Mouse (Mus musculus): ENCODE measurements around the gene Naxe.

Gene Naxe

GRCm38 (mm10) chr3:88049532-88049931, 8.8 kb downstream of the Naxe start:
- DNase-seq = no peak

GRCm38 (mm10) chr3:88042661-88043421, 15.5 kb downstream of the Naxe start, which contains the start of gene Gpatch4:
TSS of gene Gpatch4 (plus strand) at chr3:88043108.
- peak; percentile 90 for DNase-seq

DNA sequence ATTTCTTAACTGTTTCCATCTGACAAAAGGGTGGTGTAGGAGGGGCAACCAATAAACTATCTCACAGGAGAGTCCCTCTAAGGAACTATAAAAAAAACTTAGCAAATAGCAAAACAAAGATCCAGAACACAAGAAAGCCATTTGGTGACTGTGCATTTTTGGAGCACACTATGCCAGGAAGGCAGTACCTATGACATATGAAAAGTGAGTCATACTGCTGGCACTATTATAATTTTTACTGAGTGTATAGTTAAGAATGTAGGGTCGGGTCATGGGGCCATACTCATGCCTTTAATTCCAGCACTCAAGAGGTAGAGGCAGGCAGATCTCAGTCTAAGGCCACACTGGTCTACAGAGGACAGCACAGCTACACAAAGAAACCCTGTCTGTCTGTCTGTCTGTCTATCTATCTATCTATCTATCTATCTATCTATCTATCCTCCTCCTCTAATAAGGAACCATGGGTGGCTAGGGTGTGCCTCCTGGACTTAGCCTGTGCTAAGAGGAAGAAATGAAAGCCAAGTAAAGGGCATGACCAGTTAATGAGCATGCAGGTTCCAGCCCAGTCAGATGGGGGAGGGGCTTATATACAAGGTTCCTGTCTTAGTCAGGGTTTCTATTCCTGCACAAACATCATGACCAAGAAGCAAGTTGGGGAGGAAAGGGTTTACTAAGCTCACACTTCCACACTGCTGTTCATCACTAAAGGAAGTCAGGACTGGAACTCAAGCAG, 22.6 kb downstream of the Naxe start:
- no peak for DNase-seq

DNA sequence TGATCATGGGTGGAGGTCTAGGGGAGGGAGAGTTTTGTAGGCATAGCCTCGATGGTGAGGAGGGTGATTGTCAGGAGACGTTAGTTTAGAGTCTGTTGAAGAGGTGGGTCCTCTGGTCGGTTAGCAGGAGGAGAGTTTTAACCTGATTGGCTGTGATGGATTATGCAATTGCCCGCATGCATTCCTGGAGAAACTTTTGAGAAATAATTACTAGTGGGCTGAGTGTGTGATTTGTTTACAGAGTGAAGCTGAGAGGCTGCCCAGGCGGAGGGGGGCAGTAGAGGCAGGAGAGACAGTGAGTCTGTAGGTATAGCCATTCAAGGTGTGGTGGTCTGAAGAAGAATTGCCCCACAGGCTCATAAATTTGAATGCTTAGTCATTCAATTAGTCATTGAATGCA, 24.8 kb downstream of the Naxe start:
- no peak for DNase-seq

DNA sequence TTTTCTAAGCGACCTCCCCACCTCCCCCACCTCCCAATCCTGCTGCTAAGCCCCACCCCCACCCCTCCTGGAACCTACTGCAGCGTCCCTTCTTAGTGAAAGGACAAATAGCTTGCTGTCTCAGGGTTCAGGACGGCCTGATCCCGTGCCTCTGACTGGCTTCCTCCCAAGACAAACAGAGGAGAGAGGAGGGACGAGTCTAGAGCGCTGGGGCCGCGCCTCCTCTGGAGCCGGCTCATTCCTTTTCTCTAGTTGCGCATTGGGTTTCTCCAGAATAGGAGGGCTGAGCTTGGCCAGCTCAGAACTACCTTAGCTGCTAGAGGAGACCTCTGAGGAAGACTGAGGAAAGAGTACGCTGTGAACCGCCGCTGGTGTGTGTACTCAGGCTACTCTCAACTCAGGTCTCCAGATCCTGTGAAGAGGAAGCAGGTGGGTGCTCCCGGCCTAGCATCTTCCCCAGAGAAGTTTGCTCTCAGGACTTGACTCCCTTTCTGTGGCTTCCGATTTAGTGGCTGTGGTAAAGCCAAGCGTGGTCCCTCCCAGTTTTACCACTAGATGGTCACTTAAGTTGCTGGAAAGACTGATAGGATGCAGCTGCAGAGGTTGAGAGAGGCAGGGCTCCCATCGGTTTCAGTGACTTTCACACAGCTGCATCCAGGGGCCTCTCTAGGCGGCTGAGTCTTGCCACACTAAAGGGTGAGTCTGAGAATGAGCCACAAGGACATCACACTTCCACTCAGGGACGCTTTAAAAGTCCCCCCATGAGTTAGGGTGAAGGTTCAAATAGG, 27.5 kb downstream of the Naxe start:
- peak; percentile 43 for DNase-seq

DNA sequence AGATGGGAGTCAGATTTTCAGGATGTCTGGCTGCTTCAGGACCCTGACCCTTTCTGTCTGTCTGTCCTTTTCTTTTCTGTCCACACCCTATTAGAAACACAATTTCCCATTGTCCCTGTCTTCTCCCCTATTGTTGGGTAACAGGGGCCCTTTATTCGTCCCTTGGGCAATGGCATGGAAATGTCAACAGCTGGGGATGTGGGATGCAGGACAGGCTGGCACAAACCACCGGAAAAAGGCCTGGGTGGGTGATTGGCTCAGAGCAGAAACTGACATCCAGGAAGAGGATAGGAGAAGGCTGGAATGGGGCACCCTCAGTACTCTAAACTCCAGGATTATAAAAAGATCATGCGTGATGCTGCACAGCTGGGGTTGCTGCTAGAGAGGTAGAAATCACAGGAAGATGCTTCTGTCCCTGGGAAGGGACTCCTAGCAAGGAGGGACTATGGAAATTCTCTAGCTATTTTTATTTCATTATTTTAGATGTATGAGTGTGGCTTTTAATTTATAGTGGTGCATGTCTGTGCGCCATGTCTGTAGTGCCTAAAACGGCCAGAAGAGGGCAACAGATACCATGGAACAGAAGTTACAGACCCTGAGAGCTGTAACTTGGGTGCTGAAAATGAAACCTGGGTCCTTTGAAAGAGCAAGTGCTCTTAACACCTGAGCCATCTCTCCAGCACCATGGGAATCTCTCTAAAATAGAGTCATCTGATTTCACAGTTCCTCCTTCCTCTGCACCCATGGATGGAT, 30.7 kb downstream of the Naxe start, which contains the start of gene Hapln2:
Gene Hapln2, minus strand, starts transcription at position 150 of the 753 bp plus-strand sequence.
- DNase-seq = no peak

GRCm38 (mm10) chr3:88026823-88027222, 31.5 kb downstream of the Naxe start:
- DNase-seq = no peak

GRCm38 (mm10) chr3:88023192-88024074, 34.9 kb downstream of the Naxe start:
- DNase-seq = no peak

DNA sequence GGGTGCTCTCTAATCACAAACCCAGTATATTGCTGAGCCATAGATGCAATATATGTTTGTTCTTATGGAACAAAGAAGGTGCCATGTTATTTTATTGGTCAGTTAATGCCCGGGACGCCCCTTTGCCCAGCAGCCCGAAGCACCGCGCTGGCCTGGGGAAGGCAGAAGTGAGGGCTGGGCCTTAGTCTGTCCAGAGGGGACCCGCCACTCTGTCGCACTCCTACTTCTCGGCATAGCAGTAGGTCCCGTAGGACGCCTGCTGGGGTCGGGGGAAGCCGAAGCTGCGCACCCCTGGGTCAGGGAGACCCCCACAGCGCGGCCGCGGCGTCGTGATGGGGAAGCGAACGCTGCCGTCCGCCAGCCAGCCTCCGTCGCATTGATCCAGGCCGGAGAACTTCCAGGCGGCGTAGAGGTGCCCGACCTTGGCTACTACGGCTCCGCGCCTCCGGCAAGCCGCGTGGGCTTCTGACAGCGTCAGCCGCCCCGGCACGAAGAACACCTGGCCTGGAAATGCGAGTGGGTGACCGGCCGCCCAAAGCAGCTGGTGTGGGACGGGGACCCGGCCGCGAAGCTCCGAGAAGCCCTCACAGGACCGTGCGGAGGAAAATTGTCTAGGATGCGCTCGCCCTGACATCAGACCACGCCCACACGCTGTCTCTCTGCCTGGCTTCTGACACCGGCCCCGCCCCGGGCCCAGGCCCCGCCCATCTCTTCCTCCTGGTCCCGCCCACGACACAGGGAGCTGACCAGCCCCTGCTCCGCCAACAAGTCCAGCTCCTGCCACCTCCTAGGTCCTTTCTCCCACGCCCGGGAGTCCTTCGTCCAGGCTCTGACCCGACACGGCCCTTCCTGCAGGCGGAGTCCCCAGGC, 35.7 kb downstream of the Naxe start:
- peak; percentile 94 for DNase-seq

- DNase-seq = no peak
Measured at GRCm38 (mm10) chr3:88010634-88011265, 47.5 kb downstream of the Naxe start.

Data from kidney, adult 11 months (tissue).